Mouse (Mus musculus) heart, embryonic 15.5 days (tissue): ENCODE measurements around the gene Rack1. TPM values are rescaled to one million over a fixed set of nuclear protein-coding genes. Genes with fewer than 3 reads are reported as not detected.
"Not testable (repeated sequence)": the region's sequence is repeated elsewhere in the genome, so short reads cannot be mapped to it uniquely, and the experiment has no call there.

Experiments used
- ATAC-seq: fragments of 200-750 bp; cut with Nextera tagmentation; replicated peaks from 2 replicates; pipeline ENCODE4 v1.8.0; 2017; ENCODE audit warnings: low read depth, moderate TSS enrichment; ENCODE audit not compliant: insufficient number of reproducible peaks, insufficient read depth, low FRiP score
- H3K27ac ChIP-seq: fragments of 300-500 bp; sonication (generic); 2 replicates; pipeline ENCODE4 v1.5.1; 2015; ENCODE audit warnings: mild to moderate bottlenecking, inconsistent platforms
- H3K27me3 ChIP-seq: fragments of 300-500 bp; sonication (generic); 2 replicates; pipeline ENCODE4 v1.6.1; 2015; ENCODE audit warnings: inconsistent platforms
- H3K36me3 ChIP-seq: fragments of 300-500 bp; sonication (generic); 2 replicates; pipeline ENCODE4 v1.6.1; 2015; ENCODE audit warnings: mild to moderate bottlenecking, inconsistent platforms
- H3K4me1 ChIP-seq: fragments of 300-500 bp; sonication (generic); replicated peaks from 2 replicates; pipeline ENCODE4 v1.6.1; 2015; ENCODE audit warnings: inconsistent platforms
- H3K4me2 ChIP-seq: fragments of 300-500 bp; sonication (generic); 2 replicates; pipeline ENCODE4 v1.6.1; 2015; ENCODE audit warnings: inconsistent platforms, mild to moderate bottlenecking, moderate library complexity
- H3K4me3 ChIP-seq: fragments of 300-500 bp; sonication (generic); 2 replicates; pipeline ENCODE4 v1.5.1; 2015; ENCODE audit warnings: mild to moderate bottlenecking, inconsistent platforms
- H3K9ac ChIP-seq: fragments of 300-500 bp; sonication (generic); 2 replicates; pipeline ENCODE4 v1.6.1; 2015; ENCODE audit warnings: mild to moderate bottlenecking, inconsistent platforms
- H3K9me3 ChIP-seq: fragments of 300-500 bp; sonication (generic); replicated peaks from 2 replicates; pipeline ENCODE4 v1.6.1; 2016; ENCODE audit warnings: inconsistent platforms
- WGBS: fragments of 180-500 bp; shearing (Covaris S2); methylation state at CpG from one replicate; pipeline ENCODE4 v1.1.7; 2015; ENCODE audit warnings: mixed read lengths; 5-methylcytosine and 5-hydroxymethylcytosine counted together
- polyA plus RNA-seq: library from polyadenylated mRNA; unstranded; fragments of >200 nt; fragmentation: Nextera tagmentation; extraction: Ambion mirVana; gene quantifications from 2 replicates; pipeline ENCODE4 v1.2.1, GENCODE M21; 2015

Rack1 gene
- polyA plus RNA-seq, 1 experiment from 2014 or later, result 338 TPM

DNA sequence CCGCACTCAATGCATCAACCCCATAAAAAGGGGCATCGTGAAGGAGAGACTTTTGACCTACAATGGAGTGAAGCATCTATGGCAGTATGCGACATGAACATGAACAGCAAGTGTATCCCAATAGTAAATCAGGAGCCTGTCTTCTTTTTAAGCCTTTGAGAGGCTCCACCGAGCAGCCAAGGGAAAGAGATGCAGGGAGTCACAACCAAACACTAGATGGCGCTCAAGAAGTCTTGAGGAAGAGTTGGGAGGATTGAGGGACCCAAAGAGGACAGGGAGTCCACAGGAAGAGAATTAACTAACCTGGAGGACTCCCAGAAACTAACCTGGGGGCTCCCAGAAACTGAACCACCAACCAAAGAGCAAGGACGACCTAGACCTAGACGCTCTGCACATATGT lies 20.7 kb upstream of the Rack1 start:
- H3K9ac ChIP-seq, result no peak overlapping the region
- H3K4me1 ChIP-seq, result peaks cover 2% of the 10 kb centered on the region; the same call in 1 of the 2 replicates
- no peaks in the 10 kb centered on the region for H3K27me3 ChIP-seq
- no peak overlapping the region for H3K4me3 ChIP-seq
- no peaks in the 10 kb centered on the region for H3K9me3 ChIP-seq
- H3K27ac ChIP-seq, result no peak overlapping the region
- H3K36me3 ChIP-seq, result no peaks in the 10 kb centered on the region
- WGBS, result 38% methylated on average over 7 of the region's 7 CpGs
- H3K4me2 ChIP-seq, result no peak overlapping the region
- ATAC-seq, result no peak

DNA sequence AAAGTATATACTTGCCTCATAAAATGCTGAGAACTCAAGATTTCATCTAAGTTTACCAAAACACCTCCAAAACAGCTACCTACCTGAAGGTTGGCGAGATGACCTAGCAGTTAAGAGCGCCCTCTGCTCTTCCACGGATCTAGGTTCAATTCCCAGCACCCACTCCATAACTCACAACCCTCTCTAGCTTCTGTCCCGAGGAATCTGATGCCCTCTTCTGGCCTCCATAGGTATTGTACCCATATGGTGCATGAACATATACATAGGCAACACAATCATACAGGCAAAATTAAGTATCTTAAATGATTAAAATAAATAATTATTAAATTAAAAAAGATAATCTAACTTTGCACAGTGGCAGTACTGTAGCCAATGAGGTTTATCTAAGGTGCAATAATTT lies 17.9 kb upstream of the Rack1 start:
- Histone ChIP-seq H3K27ac (no peak overlapping the region), H3K9me3 (no peaks in the 10 kb centered on the region), H3K9ac (no peak overlapping the region), H3K4me1 (no peaks in the 10 kb centered on the region), H3K27me3 (no peaks in the 10 kb centered on the region), H3K36me3 (no peaks in the 10 kb centered on the region), H3K4me3 (no peak overlapping the region), H3K4me2 (no peak overlapping the region)
- WGBS, result 82% methylated on average over 4 of the region's 4 CpGs
- no peak for ATAC-seq

DNA sequence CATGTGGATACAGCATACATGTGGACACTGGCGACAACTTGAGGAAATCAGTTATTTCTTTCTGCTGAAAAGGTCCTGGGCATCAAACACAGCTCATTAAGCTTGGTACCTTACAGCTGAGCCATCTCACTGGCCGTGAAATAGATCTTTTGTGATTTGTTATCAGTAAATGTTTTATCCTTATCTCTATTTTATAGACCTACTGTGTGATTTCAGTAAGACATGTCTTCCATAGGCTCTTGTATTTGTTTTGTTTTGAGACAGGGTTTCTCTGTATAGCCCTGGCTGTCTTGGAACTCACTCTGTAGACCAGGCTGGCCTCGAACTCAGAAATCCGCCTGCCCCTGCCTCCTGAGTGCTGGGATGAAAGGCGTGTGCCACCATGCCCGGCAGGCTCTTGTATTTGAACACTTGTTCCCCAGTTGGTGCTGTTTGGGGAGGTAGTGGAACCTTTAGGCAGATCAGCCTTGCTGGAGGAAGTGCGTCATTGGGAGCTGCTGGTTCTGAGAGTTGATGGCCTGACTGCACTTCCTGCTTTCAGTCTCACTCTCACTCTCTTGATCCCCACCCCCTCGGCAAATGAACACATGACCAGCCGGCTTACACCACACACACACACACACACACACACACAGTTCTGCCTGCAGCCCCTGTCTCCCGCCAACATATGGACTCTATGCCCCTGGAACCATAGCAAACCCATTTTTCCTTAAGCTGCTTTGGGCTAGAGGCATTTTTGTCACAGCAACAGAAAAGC lies 12.5 kb upstream of the Rack1 start:
- Histone ChIP-seq H3K4me1 (peaks cover 8% of the 10 kb centered on the region), H3K4me3 (peak overlapping the region; percentile 51), H3K4me2 (peak overlapping the region; percentile 75), H3K27me3 (no peaks in the 10 kb centered on the region), H3K27ac (no peak overlapping the region), H3K9ac (no peak overlapping the region), H3K9me3 (no peaks in the 10 kb centered on the region), H3K36me3 (no peaks in the 10 kb centered on the region)
- peak; percentile 47 for ATAC-seq
- 45% methylated on average over 10 of the region's 10 CpGs for WGBS

DNA sequence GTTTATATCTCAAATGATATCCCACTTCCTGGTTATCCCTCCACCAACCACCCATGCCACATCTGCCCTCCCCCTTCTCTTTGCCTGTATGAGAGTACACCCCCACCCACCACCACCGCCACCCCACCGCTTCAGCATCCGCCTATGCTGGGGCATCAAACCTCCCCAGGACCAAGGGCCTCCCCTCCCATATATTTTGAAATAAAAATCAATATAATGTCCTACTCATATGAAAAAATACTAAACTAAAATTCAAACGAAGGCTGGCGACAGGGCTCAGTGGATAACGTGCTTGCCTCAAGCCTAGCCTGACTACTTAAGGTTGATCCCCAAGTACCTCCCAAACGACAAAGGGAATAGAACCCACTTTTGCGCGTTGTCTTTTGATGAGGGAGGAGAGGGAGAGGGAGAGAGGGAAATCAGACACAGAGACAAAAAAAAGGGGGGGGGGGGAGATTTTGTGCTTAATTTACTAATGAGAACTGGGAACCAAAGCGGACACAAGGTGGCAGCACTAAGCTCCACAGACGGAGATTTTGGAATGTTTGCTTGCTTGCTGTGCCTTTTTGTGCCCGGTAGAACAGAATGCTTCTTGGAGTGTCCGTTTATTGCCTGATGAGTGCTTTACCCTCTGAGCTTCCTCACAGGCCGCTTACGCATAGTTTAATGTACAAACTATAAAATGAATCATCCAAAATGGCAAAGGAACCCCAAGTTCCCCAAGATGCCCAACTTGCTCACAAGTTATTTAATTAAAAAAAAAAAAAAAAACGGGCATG lies 11.6 kb upstream of the Rack1 start:
- Histone ChIP-seq H3K27ac (no peak overlapping the region), H3K4me2 (peak overlapping the region; percentile 75), H3K9me3 (no peaks in the 10 kb centered on the region), H3K4me1 (peaks cover 8% of the 10 kb centered on the region), H3K4me3 (peak overlapping the region; percentile 51), H3K27me3 (no peaks in the 10 kb centered on the region), H3K9ac (peak overlapping the region; percentile 30), H3K36me3 (no peaks in the 10 kb centered on the region)
- 9% methylated on average over 16 of the region's 16 CpGs for WGBS
- no peak; the same call in 1 of the 2 replicates for ATAC-seq

DNA sequence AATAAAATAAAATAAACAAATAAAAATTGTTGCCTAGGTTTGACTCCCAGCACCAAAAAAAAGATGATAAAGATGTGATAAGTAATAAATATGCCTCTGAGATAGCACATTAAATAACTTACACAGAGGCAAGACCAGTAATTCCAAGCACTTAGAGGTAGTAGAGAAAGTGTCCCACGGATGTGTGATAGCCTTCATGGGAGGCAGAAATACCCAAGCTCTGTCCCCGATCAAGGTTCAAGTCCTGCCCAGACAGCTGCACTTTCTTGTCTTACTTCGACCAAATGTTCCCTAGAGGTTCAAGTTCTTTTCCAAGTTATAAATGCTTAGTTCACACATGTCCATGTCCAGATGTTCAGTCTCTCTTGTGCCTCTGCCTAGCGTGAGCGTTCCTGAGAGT lies 10.9 kb upstream of the Rack1 start:
- Histone ChIP-seq H3K4me3 (no peak overlapping the region), H3K4me2 (no peak overlapping the region), H3K36me3 (no peaks in the 10 kb centered on the region), H3K4me1 (peaks cover 8% of the 10 kb centered on the region), H3K27me3 (no peaks in the 10 kb centered on the region), H3K9ac (no peak overlapping the region), H3K27ac (no peak overlapping the region), H3K9me3 (no peaks in the 10 kb centered on the region)
- ATAC-seq, result no peak
- 84% methylated on average over 5 of the region's 5 CpGs for WGBS

DNA sequence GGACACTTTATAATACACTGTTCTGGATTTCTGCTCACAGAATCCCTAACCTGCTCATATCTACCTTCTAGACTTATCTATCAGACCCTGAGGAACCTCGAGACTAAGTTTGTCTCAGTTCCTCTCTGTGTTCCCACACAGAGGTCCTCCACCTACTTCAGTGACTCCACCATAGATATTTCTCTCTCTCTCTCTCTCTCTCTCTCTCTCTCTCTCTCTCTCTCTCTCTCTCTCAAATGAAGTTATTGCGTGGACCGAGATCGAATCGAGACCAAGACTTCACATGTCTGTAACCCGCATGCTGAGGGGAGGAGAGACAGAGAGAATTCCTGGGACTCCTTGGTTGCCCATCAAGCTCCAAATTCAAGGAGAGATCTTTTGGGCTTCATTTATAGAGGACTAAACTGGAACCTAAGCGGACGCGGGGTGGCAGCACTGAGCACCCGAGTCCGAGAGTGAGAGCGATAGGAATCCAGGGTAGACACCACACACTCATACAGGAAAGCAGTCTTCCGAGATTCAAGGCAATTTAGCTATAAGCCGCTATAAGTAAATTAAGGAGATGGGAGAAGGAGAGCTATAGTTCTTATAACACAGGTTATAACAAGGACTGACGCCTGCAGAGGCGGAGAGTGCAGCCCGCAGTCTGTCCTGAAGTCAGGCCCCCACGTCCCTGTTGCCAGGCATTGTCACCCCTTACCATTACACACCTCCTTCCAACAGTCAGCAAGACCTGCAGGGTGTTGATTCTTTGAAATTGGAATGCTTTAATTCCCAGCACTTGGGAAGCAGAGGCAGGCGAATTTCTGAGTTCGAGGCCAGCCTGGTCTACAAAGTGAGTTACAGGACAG lies 9.9 kb upstream of the Rack1 start:
- Histone ChIP-seq H3K4me1 (peaks cover 8% of the 10 kb centered on the region), H3K9me3 (no peaks in the 10 kb centered on the region), H3K36me3 (no peaks in the 10 kb centered on the region), H3K27me3 (no peaks in the 10 kb centered on the region), H3K27ac (no peak overlapping the region), H3K4me2 (peak overlapping the region; percentile 55), H3K4me3 (peak overlapping the region; percentile 30), H3K9ac (peak overlapping the region; percentile 20; the same call in 1 of the 2 replicates)
- ATAC-seq, result peak; percentile 50; the same call in 1 of the 2 replicates
- 15% methylated on average over 20 of the region's 20 CpGs for WGBS

DNA sequence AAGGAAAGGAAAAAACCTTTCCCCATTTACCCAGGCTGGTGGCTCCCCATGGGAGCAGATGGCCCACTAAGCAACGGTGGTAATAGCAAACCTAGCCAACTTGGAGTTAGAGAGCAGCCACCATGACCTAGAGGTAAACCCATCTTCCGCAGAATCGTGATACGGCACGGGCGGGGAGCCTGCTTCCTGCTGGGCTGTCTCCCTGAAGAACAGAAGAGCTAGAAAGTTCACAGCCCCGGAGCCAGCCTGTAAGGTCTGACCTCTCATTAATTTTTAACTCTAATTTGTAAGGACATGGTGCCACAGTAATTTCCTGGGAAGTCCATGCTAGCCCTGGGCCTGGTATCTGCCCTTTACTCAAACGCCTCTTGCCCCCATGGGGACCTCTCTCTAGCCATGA lies 9.2 kb upstream of the Rack1 start:
- no peak for ATAC-seq
- H3K4me1 ChIP-seq, result peaks cover 8% of the 10 kb centered on the region
- H3K27ac ChIP-seq, result no peak overlapping the region
- H3K36me3 ChIP-seq, result no peaks in the 10 kb centered on the region
- WGBS, result 50% methylated on average over 8 of the region's 8 CpGs
- no peaks in the 10 kb centered on the region for H3K9me3 ChIP-seq
- no peak overlapping the region for H3K4me3 ChIP-seq
- no peaks in the 10 kb centered on the region for H3K27me3 ChIP-seq
- no peak overlapping the region for H3K4me2 ChIP-seq
- no peak overlapping the region for H3K9ac ChIP-seq

DNA sequence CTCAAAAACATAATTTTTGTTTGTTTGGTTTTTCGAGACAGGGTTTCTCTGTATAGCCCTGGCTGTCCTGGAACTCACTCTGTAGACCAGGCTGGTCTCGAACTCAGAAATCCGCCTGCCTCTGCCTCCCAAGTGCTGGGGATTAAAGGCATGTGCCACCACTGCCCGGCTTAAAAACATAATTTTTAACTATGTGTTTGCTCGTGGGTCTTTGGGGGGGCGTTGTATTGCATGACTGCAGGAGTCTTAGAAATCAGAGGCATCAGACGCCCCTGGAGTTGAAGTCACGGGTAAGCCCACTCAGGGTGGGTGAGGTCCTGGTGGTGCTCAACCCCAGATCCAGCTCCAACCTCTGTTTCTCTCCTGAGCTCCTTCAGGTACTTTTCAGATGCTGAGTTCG lies 8.2 kb upstream of the Rack1 start:
- not testable (repeated sequence) for H3K36me3 ChIP-seq, H3K27ac ChIP-seq, H3K9ac ChIP-seq, H3K4me3 ChIP-seq, H3K27me3 ChIP-seq, H3K4me1 ChIP-seq, ATAC-seq, H3K4me2 ChIP-seq, H3K9me3 ChIP-seq
- 83% methylated on average over 9 of the region's 9 CpGs for WGBS

DNA sequence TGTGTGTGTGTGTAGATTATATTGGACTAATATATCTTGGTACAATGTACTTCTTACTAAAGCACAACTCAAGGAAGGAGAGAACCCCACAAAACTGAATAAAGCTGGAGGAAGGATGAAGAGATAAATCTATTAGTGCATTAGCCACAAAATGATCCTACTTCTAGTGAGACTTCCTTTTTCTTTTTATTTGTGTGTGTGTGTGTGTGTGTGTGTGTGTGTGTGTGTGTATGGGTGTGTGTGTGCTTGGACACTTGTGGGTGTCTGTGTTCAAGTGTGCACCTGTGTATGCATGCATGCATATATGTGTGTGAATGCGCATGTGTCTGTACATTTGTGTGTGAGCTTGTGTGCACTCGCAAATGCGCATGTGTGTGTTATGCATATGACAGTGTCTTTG lies 6.9 kb upstream of the Rack1 start:
- WGBS, result 92% methylated on average over 3 of the region's 3 CpGs

DNA sequence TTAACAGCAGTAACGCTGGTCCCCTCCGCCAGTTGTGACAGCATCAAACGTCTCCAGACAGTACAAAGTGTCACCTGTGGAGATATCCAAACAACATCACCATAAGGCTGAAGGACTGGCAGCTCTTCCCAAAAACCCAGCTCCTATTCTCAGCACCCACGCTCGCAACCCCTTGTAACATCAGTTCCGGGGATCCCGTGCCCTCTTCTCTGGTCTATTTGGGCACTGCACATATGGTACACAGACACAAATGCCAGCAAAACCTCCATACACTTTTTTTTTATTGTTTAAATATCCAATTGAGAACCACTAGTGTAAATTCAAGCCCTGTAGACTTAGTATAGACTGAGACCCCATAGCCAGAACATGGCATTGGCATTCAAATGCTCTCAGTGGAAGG lies 4.9 kb upstream of the Rack1 start:
- Histone ChIP-seq H3K4me2 (no peak overlapping the region), H3K9me3 (no peaks in the 10 kb centered on the region), H3K36me3 (no peaks in the 10 kb centered on the region), H3K9ac (no peak overlapping the region), H3K27ac (no peak overlapping the region), H3K4me1 (peaks cover 19% of the 10 kb centered on the region), H3K27me3 (no peaks in the 10 kb centered on the region), H3K4me3 (no peak overlapping the region)
- ATAC-seq, result no peak
- WGBS, result 89% methylated on average over 7 of the region's 7 CpGs

More for the DNA sequence above, 6.9 kb upstream of the Rack1 start:
- Histone ChIP-seq H3K4me3 (no peak overlapping the region), H3K9me3 (no peaks in the 10 kb centered on the region), H3K27ac (no peak overlapping the region), H3K4me1 (peaks cover 13% of the 10 kb centered on the region), H3K27me3 (no peaks in the 10 kb centered on the region), H3K4me2 (no peak overlapping the region), H3K9ac (no peak overlapping the region), H3K36me3 (no peaks in the 10 kb centered on the region)
- no peak for ATAC-seq

DNA sequence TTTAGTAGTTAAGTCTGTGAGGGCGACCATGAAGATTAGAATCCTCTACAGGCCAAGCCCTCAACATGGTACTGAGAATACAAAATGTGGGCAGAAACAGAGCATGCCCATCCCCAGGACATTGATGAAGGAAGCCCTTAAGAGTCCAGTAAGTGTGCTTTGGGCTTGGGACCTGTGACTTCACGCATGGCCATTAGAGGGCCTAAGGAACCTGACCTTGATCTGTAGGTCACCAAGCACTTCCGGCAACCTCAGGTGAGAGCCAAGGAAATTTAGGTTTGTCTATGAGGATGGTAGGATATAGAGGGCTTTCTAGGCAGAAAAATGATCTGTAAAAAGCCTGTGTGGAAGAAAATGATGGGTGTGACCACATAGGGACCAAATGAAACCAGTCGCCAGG lies 3.8 kb upstream of the Rack1 start:
- H3K27ac ChIP-seq, result no peak overlapping the region
- no peak overlapping the region for H3K9ac ChIP-seq
- ATAC-seq, result no peak
- WGBS, result 73% methylated on average over 4 of the region's 4 CpGs
- no peaks in the 10 kb centered on the region for H3K27me3 ChIP-seq
- no peaks in the 10 kb centered on the region for H3K36me3 ChIP-seq
- no peaks in the 10 kb centered on the region for H3K9me3 ChIP-seq
- H3K4me1 ChIP-seq, result peaks cover 21% of the 10 kb centered on the region
- no peak overlapping the region for H3K4me3 ChIP-seq
- H3K4me2 ChIP-seq, result no peak overlapping the region
